Mouse (Mus musculus) heart, postnatal 25 days (tissue): ENCODE measurements around the gene Dnajb1. TPM values are rescaled to one million over a fixed set of nuclear protein-coding genes. Genes with fewer than 3 reads are reported as not detected.
"Not testable (repeated sequence)": the region's sequence is repeated elsewhere in the genome, so short reads cannot be mapped to it uniquely, and the experiment has no call there.

Experiments
- DNase-seq: peaks from one replicate; pipeline ENCODE4 v3.0.0; 2022; ENCODE audit warnings: low spot score
- intact Hi-C: fragments of 180-260 bp; cut with DNase I; formaldehyde crosslinking; loops from one replicate; pipeline ENCODE4 v1.15.1; 2025
- total RNA-seq, 2 experiments: library from RNA; stranded (reverse); gene quantifications; 2 replicates each; pipeline ENCODE4 v1.2.3; 2021

Gene Dnajb1
- total RNA-seq, 2 experiments from 2014 or later = 10.4 to 17.6 TPM

DNA sequence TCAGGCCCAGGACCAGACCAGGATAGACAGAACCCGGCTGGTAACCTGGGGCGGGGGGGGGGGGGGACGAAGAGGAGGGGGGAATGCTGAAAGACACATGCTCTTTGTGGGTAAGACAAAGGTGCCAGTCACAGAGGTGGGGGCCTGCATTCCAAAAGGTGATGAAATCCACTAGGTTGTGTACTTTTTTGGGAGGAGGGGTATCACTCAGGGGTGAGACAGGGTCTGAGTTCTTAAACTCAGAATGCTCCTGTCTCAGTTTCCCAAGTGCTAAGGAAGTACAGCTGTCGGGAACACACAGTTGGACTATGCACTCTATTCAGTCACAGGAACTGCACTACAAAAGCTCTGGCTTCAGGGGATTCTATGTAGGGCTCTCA is 31.5 kb upstream of the Dnajb1 start:
- intact Hi-C loops = no loop called here
- DNase-seq = no peak

DNA sequence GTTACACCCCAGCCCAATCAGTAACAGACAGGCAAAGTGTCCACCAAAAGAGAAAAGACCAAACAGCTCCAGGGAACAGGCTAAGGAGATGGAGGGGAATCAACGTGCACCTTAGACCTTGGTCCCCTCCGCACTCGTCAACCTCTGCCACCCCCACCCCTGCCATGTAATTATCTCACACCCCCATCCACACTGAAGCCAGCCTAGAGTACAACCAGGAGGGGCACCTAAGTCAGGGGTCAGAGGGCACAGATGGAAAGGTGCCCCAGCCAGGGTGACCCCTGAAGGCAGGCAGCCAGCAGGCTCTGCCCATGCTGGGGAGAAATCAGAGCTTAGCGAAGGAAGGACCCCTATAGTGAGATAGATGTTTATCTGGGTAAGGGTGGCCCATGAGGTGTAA is 31.1 kb upstream of the Dnajb1 start:
- no peak for DNase-seq
- intact Hi-C loops = no loop called here

DNA sequence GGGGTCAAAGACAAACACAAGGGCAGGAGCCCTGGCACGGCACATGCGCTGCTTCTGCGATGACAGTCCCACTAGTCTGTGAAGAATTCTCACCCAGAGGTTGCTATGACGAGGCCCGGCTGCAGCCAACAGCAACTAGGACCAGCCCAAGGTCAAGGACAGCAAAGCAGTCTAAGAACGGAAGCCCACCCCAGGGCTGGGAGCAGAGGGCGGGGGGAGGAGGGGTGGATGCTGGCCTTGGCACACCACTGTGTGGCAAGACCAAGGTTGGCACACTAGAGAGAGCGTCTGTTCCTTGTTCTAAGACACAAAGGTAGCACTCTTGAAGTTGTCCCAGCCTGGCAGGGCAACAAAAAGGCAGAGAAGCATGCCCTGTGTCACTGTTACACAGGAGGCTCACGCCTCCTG is 30.6 kb upstream of the Dnajb1 start:
- intact Hi-C loops = no loop called here
- DNase-seq = no peak

DNA sequence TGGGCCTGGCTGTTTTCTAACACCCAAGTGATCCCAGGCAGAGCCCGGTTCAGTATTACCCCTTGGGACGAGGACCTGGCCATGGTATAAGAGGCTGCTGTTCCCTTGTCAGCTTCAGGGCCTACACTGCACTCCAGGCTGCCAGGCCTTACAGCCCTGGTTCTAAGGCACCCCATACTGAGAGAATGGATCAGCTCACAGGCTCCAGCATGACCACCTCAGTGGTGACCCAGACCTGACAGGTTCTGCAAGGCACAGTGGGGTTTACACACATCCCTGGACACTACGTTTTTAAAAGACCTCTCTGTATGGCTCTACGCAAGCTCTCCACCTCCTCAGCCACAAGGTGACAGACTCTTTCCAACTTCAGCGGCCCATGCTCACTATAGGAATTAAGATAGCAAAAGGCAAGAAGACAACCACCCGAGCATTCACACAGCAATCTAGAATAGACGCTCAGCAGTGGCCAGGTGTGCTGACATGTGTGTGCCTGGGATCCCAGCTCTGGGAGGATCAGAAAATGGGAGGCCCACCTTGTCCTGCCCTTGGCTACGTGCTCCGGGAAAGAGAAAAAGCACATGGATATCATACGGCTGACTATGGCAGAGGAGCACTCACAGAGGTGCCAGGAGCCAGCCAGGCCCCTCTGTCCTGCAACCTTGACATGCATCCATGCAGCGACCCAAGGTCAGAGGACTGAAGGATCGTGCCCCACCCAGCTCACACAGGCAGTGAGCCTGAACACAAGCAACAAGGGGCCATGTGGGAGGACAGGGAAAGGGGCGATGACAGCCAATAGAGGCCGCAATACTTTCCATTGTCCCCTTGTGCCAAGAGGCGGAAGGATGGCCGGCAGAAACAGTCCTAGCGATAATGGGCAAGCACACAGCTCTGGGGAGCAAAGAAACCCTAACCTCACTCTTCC is 29.6 kb upstream of the Dnajb1 start:
- no peak for DNase-seq
- intact Hi-C loops = no loop called here

DNA sequence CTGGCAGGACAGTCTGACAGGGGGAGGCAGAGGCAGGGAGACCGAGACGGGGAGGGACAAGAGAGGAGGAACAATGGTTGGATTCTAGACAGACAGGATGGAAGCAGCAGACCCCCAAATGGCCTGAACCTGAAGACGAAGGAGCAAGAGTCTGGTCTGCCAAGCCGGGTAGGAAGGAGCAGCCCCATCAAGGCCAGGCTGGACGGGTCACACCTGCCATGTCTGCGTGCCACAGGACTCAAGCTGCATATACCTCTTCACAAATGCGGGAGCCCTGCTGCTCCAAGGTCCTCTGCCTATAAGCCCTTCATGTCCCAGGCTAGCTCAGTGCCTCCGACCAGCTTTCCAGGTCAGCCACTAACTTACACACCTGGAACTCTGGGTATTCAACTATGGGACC is 28.3 kb upstream of the Dnajb1 start:
- DNase-seq = no peak
- intact Hi-C loops = no loop called here

DNA sequence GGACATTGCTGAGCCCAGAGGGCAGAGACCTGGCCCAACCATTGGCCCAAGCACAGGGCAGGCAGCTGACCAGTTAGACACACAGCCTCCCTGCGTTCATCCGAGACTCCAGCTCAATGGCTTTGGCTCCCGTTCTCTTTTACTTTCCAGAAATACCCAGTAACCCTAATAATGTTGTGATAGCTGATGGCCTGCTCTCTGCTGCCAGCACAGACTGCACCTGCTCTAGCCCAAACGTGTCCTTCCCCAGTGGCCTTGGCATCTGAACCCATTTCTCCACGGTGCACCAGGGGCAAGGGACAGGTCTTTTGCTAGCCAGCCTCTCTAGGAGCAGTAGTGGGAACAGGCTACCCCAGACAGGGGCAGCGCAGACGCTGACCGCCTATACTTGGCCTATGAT is 27.2 kb upstream of the Dnajb1 start:
- intact Hi-C loops = no loop called here
- DNase-seq = no peak

DNA sequence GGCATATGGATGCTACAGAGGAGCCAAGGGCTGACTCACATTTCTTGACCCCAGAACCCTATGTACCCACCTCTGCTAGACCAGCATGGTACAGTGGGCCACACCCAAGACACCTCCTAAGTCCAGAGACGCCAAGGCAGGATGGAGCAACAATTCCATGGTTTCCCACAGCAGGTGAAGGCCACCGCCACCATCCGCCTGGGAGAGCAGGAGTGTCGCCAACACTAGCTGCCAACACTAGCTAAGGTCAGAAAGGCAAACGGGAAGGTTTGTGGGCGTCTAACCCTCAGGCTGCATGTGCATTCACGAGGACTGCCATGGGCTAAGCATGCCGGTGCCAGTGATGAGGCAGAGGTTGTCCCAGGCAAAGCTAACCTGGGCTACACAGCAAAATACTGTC is 25.8 kb upstream of the Dnajb1 start:
- intact Hi-C loops = no loop called here
- no peak for DNase-seq

DNA sequence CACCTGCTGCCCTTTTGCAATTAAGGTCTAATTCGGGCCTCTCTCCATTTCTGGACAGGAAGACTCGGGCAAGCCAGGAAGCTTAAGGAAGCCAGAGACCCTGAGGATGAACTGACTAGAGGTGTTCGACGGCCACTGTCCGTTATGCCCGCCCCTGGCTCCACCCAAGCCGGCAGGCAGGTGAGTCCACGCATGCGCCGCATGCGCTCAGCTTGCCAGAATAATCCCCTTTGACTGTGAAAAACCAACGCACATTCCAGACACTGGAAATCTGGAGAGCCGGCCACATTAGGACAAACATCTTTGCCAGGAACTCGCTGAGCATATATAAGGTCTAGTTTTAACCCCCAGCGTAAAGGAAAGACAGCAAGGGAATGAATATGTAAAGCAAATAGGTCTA is 24.8 kb upstream of the Dnajb1 start:
- no peak for DNase-seq
- intact Hi-C loops = no loop called here

DNA sequence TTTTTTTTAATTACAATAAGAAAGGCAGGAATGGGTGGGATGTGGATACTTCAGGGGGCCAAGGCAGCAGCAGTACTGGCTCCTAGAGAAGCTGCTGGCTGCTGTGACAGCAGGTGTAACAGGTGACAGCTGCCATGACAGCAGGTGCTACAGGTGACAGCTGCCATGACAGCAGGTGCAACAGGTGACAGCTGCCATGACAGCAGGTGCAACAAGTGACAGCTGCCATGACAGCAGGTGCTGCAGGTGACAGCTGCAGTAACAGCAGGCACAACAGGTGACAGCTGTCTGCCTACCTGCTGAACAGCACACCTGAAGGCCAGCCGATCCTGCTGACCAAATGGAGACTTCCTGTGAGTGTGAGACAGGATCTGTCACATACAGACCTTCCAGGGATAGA is 23.2 kb upstream of the Dnajb1 start:
- no peak for DNase-seq
- intact Hi-C loops = no loop called here

DNA sequence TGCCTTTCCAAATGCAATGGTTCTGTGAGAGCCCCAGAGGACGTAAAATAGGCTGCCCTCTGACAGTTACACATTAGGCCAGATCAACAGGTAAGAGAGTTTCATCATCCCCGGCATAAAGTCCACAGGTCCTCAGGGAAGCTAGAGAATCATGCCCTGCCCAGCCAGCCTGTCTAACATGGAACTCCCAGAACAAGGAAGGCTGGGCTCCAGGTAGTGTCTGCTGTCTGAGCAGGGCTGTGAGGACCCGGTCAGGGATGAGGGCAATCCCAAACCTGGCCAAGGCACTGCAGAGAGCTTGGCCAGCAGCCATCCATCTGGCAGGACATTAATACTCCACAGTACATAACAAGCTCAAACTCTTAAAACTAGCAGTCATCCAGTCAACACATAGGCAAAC is 22.7 kb upstream of the Dnajb1 start:
- intact Hi-C loops = no loop called here
- no peak for DNase-seq

DNA sequence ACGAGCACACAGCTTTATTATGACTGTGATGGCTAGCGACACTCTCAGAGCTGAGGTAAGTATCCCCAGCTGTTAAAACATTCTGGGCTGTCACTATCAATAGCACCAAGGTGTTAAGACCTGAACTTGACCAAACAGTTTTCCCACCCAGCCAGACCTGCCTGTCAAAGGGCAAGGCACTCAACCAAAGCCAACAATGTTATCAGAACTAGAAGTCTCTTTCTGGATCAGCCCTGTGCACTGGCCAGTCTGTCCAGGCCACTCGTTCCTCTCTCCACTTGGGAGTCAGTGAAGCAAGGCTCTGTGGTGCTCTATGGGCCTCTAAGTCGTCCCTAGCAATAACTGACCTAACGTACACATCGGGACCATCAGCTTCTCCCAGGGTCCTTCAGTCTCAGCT is 20.3 kb upstream of the Dnajb1 start:
- intact Hi-C loops = no loop called here
- DNase-seq = no peak

DNA sequence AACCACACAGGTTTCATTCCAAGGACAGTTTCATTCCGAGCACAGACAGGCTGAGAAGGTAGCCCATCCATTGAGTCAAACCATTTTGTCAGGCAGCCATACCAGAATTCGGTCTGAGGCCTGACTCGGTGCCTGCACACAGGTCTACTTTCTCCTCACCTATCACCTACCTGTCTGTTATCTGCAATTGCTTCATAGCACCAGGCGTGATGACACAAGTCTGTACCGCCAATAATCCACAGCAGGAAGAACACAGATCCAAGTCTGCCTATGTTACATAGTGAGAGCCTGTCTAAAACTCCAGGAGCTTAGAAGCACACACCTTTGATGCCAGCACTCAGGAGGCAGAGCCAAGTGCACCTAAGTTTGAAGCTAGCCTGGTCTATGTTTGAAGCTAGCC is 19.1 kb upstream of the Dnajb1 start:
- no peak for DNase-seq
- intact Hi-C loops = no loop called here

DNA sequence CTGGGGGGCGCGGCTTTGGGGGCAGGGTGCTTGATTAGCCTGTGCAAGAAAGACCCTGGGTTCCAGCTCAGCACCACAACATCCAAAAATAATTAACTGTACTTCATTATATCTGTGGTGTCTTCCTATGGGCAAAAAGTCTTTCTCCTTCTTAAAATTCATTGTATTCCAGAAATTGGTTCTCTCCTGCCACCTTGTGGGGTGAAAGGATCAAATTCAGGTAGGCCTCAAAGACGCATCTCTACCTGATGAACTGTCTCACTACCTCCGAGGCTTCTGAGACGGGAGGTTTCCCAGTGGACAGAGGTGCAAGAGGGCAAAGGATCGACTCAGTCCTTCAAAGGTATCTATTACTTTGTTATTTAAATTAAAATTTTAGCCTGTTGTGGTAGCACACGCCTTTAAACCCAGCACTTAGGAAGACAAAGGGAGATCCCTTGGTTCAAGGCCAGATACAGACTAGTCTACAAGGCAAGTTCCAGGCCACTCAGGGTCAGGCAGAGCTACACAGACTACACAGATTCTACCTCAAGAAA is 17.4 kb upstream of the Dnajb1 start:
- DNase-seq = no peak
- intact Hi-C loops = no loop called here

DNA sequence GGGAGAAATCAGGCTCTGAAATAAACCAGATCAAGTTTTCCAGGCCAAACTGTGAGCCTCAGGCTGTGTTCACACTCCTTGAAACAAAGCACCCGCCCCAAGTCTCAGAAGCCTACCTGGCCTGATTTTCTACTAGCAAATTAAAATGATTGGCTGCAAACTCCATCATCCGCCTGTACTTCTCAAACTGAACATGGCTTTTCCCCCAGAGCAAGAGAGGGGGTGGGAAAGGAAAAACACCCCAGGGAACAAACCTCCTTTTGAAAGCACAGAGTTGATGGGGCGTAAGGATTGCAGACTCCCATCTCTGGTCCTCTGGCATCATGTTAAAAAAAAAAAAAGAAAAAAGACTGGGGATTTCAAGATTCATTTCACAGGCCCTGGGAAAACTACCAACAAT is 15.3 kb upstream of the Dnajb1 start:
- intact Hi-C loops = no loop called here
- no peak for DNase-seq

DNA sequence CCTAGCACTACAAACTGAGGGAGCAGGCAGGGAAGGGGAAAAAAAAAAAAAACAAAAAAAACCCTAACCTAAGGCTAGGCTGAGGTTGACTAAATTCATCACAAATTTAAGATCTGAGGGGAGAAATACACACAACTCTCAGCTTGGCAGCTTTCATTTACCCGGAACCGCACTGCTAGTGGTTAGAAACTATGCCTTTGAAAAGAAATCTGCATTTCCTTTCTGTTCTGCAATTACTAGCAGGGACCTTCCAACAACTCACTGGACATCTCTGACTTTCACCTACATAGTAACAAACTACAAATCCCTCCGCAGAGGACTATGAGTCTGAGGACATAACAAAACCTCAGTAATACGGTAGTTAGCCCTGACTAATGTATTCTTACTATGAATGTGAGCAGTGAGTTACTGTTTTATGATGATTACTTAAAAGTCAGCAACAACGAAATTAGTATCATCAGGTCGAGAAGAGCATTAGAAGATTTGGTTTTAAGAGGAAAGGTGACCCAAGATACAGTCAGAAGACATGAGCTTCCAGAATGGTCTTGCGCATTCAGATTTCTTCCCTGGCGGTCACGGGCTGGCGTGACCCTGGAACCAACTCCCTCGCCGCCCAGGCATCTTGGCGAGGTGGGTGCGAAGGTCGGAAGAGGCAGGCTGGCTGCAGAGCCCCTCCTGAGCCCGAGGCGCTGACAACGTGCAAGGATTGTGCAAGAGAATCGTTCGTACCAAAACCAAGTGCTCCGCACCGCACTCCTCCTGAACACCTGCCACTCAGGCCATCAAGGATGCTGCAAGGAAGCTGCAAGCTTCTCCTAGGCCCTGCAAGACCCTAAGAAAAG is 14.4 kb upstream of the Dnajb1 start:
- no peak for DNase-seq
- intact Hi-C loops = no loop called here

DNA sequence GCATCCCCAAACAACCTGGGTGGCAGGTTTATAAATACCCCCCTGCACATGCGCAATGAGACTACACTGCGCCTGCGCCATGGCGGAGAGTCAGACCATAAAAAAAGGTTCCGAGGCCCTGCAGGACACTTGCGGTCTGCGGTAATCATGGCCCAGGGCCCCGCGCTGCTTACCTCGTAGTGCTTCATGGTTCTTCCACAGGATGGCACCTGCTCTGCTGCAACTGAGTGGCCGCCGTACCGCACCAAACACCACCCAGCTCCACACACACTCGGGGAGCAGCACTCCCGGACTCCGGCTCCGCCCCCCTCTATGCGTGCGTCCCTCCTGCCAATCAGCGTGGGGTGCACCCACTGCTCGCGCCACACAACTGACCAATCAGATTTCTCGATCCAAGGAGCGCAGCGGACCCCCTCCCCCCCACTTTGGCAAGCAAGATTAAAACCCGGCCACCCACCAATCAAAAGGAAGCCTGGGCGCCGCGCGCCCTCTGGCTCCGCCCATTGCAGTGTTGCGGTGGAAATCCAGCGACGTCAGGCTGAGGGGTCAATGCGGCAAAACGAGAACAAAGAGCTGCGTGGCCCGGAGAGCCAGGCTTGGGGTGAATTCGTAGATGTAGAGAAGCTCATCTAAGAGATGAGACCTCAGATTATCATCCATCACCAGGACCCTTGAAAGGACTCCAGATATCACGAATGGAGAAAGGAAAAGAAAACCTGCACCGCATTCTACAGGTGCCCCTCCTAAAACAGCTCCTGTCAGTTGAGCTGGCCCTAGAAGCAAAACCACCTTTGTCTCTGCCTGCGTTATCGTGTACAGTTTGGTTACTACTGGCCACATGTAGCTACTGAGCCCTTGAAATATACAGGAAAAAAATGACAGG is 13.6 kb upstream of the Dnajb1 start:
- DNase-seq = peak; percentile 93
- intact Hi-C loops = no loop called here

DNA sequence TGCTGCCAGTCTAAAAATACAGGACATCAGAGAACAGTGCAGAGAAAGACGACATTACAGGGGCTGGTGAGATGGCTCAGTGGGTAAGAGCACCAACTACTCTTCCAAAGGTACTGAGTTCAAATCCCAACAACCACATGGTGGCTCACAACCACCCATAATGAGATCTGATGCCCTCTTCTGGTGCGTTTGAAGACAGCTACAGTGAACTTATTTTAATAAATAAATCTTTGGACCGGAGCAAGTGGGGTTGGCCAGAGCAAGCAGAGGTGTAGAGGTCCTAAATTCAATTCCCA is 13.0 kb upstream of the Dnajb1 start:
- intact Hi-C loops = not testable (repeated sequence)

DNA sequence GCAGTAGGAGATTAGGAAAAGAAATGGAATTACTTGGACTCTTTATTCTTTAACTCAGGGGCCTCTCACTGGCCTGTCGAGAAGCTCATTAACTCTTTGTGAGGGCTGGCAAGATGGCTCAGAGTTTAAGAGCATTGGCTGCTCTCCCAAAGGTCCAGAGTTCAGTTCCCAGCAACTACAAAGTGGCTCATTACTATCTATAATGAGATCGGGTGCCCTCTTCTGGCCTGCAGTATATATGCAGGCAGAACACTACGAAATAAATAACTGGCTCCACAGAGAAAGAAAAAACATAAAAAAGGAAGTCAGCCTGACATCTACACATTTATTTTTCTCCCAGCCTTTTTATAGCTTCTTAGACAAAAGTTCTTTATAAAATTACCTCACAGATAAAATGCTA is 11.6 kb upstream of the Dnajb1 start:
- intact Hi-C loops = loop anchor here (1.0 kb wide), 1 partner anchor 10 kb away; no protein-coding TSS in a partner anchor
- no peak for DNase-seq

More for the DNA sequence above, 13.0 kb upstream of the Dnajb1 start:
- DNase-seq = not testable (repeated sequence)

DNA sequence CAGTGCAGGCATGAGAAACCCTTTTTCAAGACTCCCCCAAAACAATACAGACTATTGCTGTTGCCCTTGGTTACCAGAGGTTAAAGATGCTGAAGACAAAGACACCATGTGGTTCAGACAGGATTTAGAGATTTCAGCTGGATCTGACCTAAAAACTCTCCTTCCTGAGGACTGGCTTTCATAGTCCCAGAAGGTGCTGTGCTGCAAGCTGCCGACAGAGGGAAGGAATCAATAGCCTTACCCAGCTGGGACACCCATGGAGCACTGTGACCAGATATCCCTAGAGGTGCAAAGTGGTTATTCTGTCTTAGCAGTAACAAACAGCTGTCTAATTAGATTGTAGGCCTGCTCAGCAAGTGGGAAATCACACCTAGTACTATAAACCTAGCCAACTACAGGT is 9.8 kb upstream of the Dnajb1 start:
- no peak for DNase-seq
- intact Hi-C loops = no loop called here

DNA sequence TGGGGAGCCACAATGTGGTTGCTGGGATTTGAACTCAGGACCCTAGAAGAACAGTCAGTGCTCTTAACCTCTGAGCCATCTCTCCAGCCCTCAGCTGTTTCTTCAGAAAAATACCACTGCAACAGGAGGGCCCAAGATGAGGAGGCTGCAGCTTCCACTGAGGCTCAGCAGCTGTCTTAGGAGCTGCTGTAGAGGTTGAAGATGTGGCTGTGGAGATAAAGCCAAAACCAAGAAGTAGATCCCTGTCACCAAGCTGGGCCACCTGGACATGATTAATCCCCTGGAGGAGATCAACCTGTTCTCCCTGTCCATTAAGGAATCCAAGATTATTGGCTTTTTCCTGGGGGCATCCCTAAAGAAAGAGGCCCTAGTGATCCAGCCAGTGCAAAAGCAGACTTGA is 8.2 kb upstream of the Dnajb1 start:
- no peak for DNase-seq
- intact Hi-C loops = no loop called here
